Comparison of ENCODE assay signal across 8 mouse cellular contexts in genomic region chr1:73963626-73964025, GRCm38 (mm10).
DNase-seq lines count a peak whose midpoint lies in the region; ATAC-seq and TF ChIP-seq lines count a peak whose summit lies in the region.

No protein-coding gene starts in this region.

- peak; percentile 15; the same call in 1 of the 2 replicates for ATAC-seq in hindbrain, postnatal 0 days
- no peak for ATAC-seq in liver, embryonic 13.5 days (ENCODE audit: low read depth)
- no peak for ATAC-seq in stomach, embryonic 16.5 days (ENCODE audit: insufficient read depth, low FRiP score)

- no peak for TF ChIP-seq CTCF in hindbrain, postnatal 0 days (IDR thresholded peaks at IDR 0.05; ENCODE audit: low read depth)

- H3K36me3 ChIP-seq in hindbrain, postnatal 0 days (ENCODE audit: insufficient read depth, low read length): no peaks in the 10 kb centered on the region
- no peaks in the 10 kb centered on the region for H3K36me3 ChIP-seq in liver, embryonic 13.5 days
- H3K36me3 ChIP-seq in stomach, embryonic 16.5 days (ENCODE audit: control insufficient read depth, insufficient read depth, low read length): no peaks in the 10 kb centered on the region

- H3K4me3 ChIP-seq in hindbrain, postnatal 0 days (ENCODE audit: low read length): no peak overlapping the region
- no peak overlapping the region for H3K4me3 ChIP-seq in liver, embryonic 13.5 days (replicated peaks)
- no peak overlapping the region for H3K4me3 ChIP-seq in stomach, embryonic 16.5 days (replicated peaks; ENCODE audit: low read length)

- H3K4me2 ChIP-seq in hindbrain, postnatal 0 days (ENCODE audit: low read depth, low read length): 0 out of 2 replicates have a peak overlapping the region, but pooled peaks have one; percentile 21
- no peak overlapping the region for H3K4me2 ChIP-seq in liver, embryonic 13.5 days
- peak overlapping the region; percentile 68 for H3K4me2 ChIP-seq in stomach, embryonic 16.5 days (ENCODE audit: low read depth, low read length)

- peak overlapping the region; percentile 86 for H3K27ac ChIP-seq in hindbrain, postnatal 0 days
- H3K27ac ChIP-seq in liver, embryonic 13.5 days: peak overlapping the region; percentile 59
- peak overlapping the region; percentile 97 for H3K27ac ChIP-seq in stomach, embryonic 16.5 days (ENCODE audit: low read length)

- 20% methylated on average over 8 of the region's 8 CpGs for WGBS in hindbrain, postnatal 0 days
- 57% methylated on average over 8 of the region's 8 CpGs for WGBS in liver, embryonic 13.5 days (ENCODE audit: insufficient replicate concordance)
- WGBS in stomach, embryonic 16.5 days: 17% methylated on average over 8 of the region's 8 CpGs

- no peaks in the 10 kb centered on the region for H3K27me3 ChIP-seq in hindbrain, postnatal 0 days (ENCODE audit: insufficient read depth, low read length)
- H3K27me3 ChIP-seq in liver, embryonic 13.5 days: no peaks in the 10 kb centered on the region
- no peaks in the 10 kb centered on the region for H3K27me3 ChIP-seq in stomach, embryonic 16.5 days (ENCODE audit: control insufficient read depth, insufficient read depth, low read length)

- DNase-seq in 3134 (ENCODE audit: extremely low read depth, insufficient read length, low spot score): peak; percentile 54
- peak; percentile 93 for DNase-seq in adrenal gland, adult 2 months
- DNase-seq in gastrocnemius, postnatal 25 days: peak; percentile 76
- peak; percentile 82 for DNase-seq in hindbrain, postnatal 0 days (ENCODE audit: low spot score)
- DNase-seq in liver, embryonic 13.5 days: no peak
- no peak for DNase-seq in right cerebral cortex, postnatal 14 days
- no peak for DNase-seq in thymus, postnatal 14 days

- no peaks in the 10 kb centered on the region for H3K9me3 ChIP-seq in hindbrain, postnatal 0 days (ENCODE audit: low read length)
- no peaks in the 10 kb centered on the region for H3K9me3 ChIP-seq in liver, embryonic 13.5 days (replicated peaks)
- no peaks in the 10 kb centered on the region for H3K9me3 ChIP-seq in stomach, embryonic 16.5 days (replicated peaks; ENCODE audit: control insufficient read depth, low read length)

- 0 out of 2 replicates have a peak overlapping the region, but pooled peaks have one; percentile 17 for H3K9ac ChIP-seq in hindbrain, postnatal 0 days (replicated peaks; ENCODE audit: low read length)
- no peak overlapping the region for H3K9ac ChIP-seq in liver, embryonic 13.5 days
- H3K9ac ChIP-seq in stomach, embryonic 16.5 days (ENCODE audit: low read length): peak overlapping the region; percentile 62

- peaks cover 23% of the 10 kb centered on the region for H3K4me1 ChIP-seq in hindbrain, postnatal 0 days (ENCODE audit: insufficient read depth, low read length)
- peaks cover 33% of the 10 kb centered on the region for H3K4me1 ChIP-seq in liver, embryonic 13.5 days (replicated peaks)
- peaks cover 56% of the 10 kb centered on the region for H3K4me1 ChIP-seq in stomach, embryonic 16.5 days (ENCODE audit: control insufficient read depth, insufficient read depth, low read length)

Comparison
In these comparisons a context has a peak if more than half of its experiments do, and no peak if none do; other contexts are left out.
1. DNase-seq: peak in 3134 (single experiment), adrenal gland, adult 2 months (single experiment), gastrocnemius, postnatal 25 days (single experiment) and hindbrain, postnatal 0 days (single experiment); none in liver, embryonic 13.5 days (single experiment), right cerebral cortex, postnatal 14 days (single experiment) and thymus, postnatal 14 days (single experiment).
2. Peak in every context shown above with its lines, with median percentiles within 50 percentile points of each other: H3K27ac ChIP-seq.